Mouse (Mus musculus) spleen, adult 2 months (tissue): ENCODE data around the gene Bcl7a. TPM values are rescaled to one million over a fixed set of nuclear protein-coding genes. Genes with fewer than 3 reads are reported as not detected.
A peak's percentile ranks its signal among the peaks of the same experiment; 100 is the strongest.

Experiments used
- DNase-seq, 2 experiments: peaks; one replicate each; pipeline versions ENCODE4 v3.0.0 to v3.0.0-alpha.2; 2012 to 2021; ENCODE audit warnings: low spot score in 2 of 2, low read depth in 1 of 2
- H3K27ac ChIP-seq: fragments of 200-500 bp; 2 replicates; pipeline ENCODE4 v1.5.1; 2012; ENCODE audit warnings: low read length, inconsistent platforms; ENCODE audit not compliant: insufficient read depth
- H3K27me3 ChIP-seq: fragments of 200-500 bp; 2 replicates; pipeline ENCODE4 v1.6.1; 2012; ENCODE audit warnings: mild to moderate bottlenecking, moderate library complexity, low read length, inconsistent platforms; ENCODE audit not compliant: control insufficient read depth, insufficient read depth
- H3K36me3 ChIP-seq: fragments of 200-500 bp; 2 replicates; pipeline ENCODE4 v1.6.1; 2012; ENCODE audit warnings: mild to moderate bottlenecking, low read length, inconsistent platforms; ENCODE audit not compliant: control insufficient read depth, insufficient read depth
- H3K4me1 ChIP-seq: fragments of 200-500 bp; 2 replicates; pipeline ENCODE4 v1.6.1; 2011; ENCODE audit warnings: inconsistent platforms; ENCODE audit not compliant: control insufficient read depth, insufficient read depth, insufficient read length
- H3K4me3 ChIP-seq: fragments of 200-500 bp; 2 replicates; pipeline ENCODE4 v1.5.1; 2011; ENCODE audit warnings: mild to moderate bottlenecking, inconsistent platforms; ENCODE audit not compliant: insufficient read depth, insufficient read length; ENCODE audit errors: extremely low read depth
- CTCF ChIP-seq: fragments of 200-500 bp; IDR thresholded peaks from 2 replicates; pipeline ENCODE4 v1.5.1; 2011; ENCODE audit warnings: mild to moderate bottlenecking, inconsistent platforms; ENCODE audit not compliant: insufficient read depth, insufficient read length, insufficient replicate concordance; ENCODE audit errors: extremely low read depth
- POLR2A ChIP-seq: fragments of 200-500 bp; IDR thresholded peaks from 2 replicates; pipeline ENCODE4 v1.6.1; 2011; ENCODE audit warnings: low read depth, low read length, inconsistent platforms
- WGBS: fragments of 180-500 bp; shearing (Covaris S2); methylation state at CpG from one replicate; pipeline ENCODE4 v1.1.7; 2018; 5-methylcytosine and 5-hydroxymethylcytosine counted together
- polyA plus RNA-seq: library from polyadenylated mRNA; depleted of rRNA; stranded (reverse); fragments of >200 nt; gene quantifications from 2 replicates; pipeline ENCODE4 v1.2.3, GENCODE M21; 2012

Bcl7a gene
- polyA plus RNA-seq, 1 experiment = 12.4 TPM

DNA sequence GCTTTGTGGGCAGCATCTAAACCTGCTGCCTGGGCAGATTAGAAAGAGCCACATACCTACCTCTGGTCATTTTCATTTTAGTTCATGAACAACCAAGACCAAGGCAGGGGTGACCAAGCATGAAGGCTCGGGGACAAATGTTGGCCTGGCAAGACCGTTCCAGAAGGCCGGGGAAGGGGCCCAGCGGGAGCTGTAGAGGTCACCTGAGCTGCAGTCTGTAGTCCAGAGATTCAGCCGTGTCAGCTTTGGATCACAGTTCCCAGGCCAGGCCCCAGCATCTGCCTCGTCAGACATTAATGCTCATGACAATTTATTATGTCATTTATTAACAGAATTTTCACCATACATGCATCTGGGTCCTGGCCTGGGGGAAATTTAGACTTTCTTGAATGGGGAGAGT lies 15.8 kb downstream of the Bcl7a start:
- Histone ChIP-seq H3K27me3 (no peaks in the 10 kb centered on the region), H3K27ac (no peak overlapping the region), H3K36me3 (peaks cover 18% of the 10 kb centered on the region), H3K4me3 (no peak overlapping the region), H3K4me1 (no peaks in the 10 kb centered on the region)
- TF ChIP-seq POLR2A = no peak
- no peak for TF ChIP-seq CTCF
- WGBS = 96% methylated on average over 6 of the region's 6 CpGs
- DNase-seq = no peak

DNA sequence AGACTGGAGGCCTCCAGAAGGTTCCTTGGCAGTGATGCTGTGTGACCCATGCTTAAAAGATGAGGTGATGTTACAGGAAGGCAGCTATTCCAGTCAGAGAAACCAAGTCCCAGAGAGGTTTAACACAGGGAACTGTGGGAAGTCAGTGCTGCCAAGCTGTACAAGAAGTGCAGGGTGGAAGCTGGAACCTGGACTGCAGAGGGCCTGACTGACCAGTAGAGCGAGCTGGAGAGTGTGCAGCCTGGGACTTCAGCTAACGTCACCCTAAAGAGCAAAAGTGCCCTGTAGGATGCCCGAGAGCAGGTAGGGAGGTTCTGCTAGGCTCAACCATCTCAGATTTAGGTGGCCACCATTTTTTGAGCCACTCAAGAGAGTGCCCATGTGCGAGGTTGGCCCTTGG lies 19.3 kb downstream of the Bcl7a start:
- Histone ChIP-seq H3K27me3 (no peaks in the 10 kb centered on the region), H3K4me1 (no peaks in the 10 kb centered on the region), H3K27ac (no peak overlapping the region), H3K36me3 (peaks cover 8% of the 10 kb centered on the region), H3K4me3 (no peak overlapping the region)
- TF ChIP-seq POLR2A = no peak
- TF ChIP-seq CTCF = no peak
- no peak for DNase-seq
- WGBS = 93% methylated on average over 4 of the region's 4 CpGs

- DNase-seq = no peak
- TF ChIP-seq CTCF (no peak), POLR2A (no peak)
- Histone ChIP-seq H3K4me1 (no peaks in the 10 kb centered on the region), H3K4me3 (no peak overlapping the region), H3K36me3 (peaks cover 7% of the 10 kb centered on the region), H3K27me3 (no peaks in the 10 kb centered on the region), H3K27ac (0 out of 2 replicates have a peak overlapping the region, but pooled peaks have one; percentile 40)
- WGBS = 90% methylated on average over 11 of the region's 11 CpGs
These were observed 20.8 kb downstream of the Bcl7a start for GRCm38 (mm10) chr5:123364302-123364971.

DNA sequence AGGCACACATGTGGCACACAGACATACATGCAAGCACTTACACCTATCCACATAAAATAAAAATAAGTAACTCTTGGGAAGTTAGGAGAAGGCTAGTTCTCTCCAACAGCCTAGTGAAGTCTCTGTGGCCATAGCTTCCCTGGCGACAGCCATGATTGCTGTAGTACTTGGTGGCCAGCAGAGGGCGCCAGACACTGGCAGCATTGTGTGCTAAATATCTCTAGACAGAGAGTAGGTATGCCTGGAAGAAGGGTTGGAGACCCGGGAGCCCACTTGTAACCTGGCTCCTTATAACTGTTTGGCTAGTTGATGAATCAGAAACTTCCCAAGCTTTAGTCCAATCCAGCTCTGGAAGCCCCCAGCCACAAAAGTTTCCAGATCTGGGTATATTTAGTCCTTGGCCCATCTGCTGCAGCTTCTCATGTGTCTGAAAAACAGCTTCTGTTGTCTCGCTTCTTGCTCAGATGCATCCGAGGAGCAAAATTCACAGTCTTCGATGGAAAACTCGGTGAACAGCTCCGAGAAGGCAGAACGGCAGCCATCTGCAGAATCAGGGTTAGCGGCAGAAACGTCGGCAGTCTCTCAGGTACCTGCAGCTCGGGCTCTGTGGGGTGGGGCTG lies 25.3 kb downstream of the Bcl7a start:
- H3K27me3 ChIP-seq = no peaks in the 10 kb centered on the region
- 79% methylated on average over 13 of the region's 13 CpGs for WGBS
- H3K27ac ChIP-seq = no peak overlapping the region
- H3K4me3 ChIP-seq = no peak overlapping the region
- no peaks in the 10 kb centered on the region for H3K4me1 ChIP-seq
- TF ChIP-seq POLR2A (no peak), CTCF (peak; percentile 87; the same call in 1 of the 2 replicates)
- peaks cover 19% of the 10 kb centered on the region for H3K36me3 ChIP-seq
- peak in 1 of 2 experiments; percentile 24 for DNase-seq

- no peak overlapping the region for H3K27ac ChIP-seq
- 90% methylated on average over 5 of the region's 5 CpGs for WGBS
- H3K4me1 ChIP-seq = no peaks in the 10 kb centered on the region
- DNase-seq = no peak
- no peak for TF ChIP-seq POLR2A
- TF ChIP-seq CTCF = no peak
- H3K4me3 ChIP-seq = no peak overlapping the region
- no peaks in the 10 kb centered on the region for H3K27me3 ChIP-seq
- H3K36me3 ChIP-seq = peaks cover 17% of the 10 kb centered on the region
These were observed 26.4 kb downstream of the Bcl7a start for GRCm38 (mm10) chr5:123370049-123370448.

DNA sequence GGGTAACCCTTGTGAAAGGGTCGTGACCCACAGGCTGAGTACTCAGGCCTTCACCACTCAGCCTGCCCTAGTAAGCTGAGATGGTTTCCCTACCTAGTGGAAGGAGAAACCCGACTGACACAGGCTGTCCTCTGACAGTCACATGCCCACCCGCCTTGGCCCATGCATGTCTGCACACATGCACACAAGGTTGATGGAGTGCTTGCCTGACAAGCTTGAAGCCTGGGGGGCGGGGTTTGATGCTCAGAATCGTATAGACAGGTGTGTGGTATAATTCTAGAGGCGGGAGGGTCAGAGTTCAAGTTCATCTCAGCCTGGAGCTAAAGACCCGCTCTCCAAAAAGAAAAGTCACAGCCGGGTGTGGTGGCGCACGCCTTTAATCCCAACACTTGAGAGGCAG lies 31.6 kb downstream of the Bcl7a start:
- no peak for DNase-seq
- WGBS = 88% methylated on average over 10 of the region's 10 CpGs
- TF ChIP-seq CTCF (no peak), POLR2A (no peak)

More for the DNA sequence above, 31.6 kb downstream of the Bcl7a start:
- Histone ChIP-seq H3K4me3 (no peak overlapping the region), H3K36me3 (peaks cover 17% of the 10 kb centered on the region), H3K4me1 (peaks cover 9% of the 10 kb centered on the region; the same call in 1 of the 2 replicates), H3K27me3 (no peaks in the 10 kb centered on the region), H3K27ac (no peak overlapping the region)
